Comparison of ENCODE assay signal across 8 mouse cellular contexts in genomic region chr7:99154648-99155151, GRCm38 (mm10). TPM values are rescaled to one million over a fixed set of nuclear protein-coding genes. Genes with fewer than 3 reads are reported as not detected.
DNase-seq lines count a peak whose midpoint lies in the region; ATAC-seq and TF ChIP-seq lines count a peak whose summit lies in the region.

No protein-coding gene starts in this region.

- no peak for TF ChIP-seq CTCF in heart, adult 2 months (IDR thresholded peaks at IDR 0.05)

- H3K27ac ChIP-seq in embryonic facial prominence, embryonic 15.5 days (replicated peaks) = peak overlapping the region; percentile 22; the same call in 1 of the 2 replicates
- no peak overlapping the region for H3K27ac ChIP-seq in limb, embryonic 12.5 days
- H3K27ac ChIP-seq in heart, adult 2 months = no peak overlapping the region

- H3K4me2 ChIP-seq in embryonic facial prominence, embryonic 15.5 days (replicated peaks) = 0 out of 2 replicates have a peak overlapping the region, but pooled peaks have one; percentile 21
- no peak overlapping the region for H3K4me2 ChIP-seq in limb, embryonic 12.5 days

- 0 out of 2 replicates have a peak, but pooled peaks have one; percentile 8 for ATAC-seq in embryonic facial prominence, embryonic 15.5 days (ENCODE audit: insufficient number of reproducible peaks, low FRiP score, low TSS enrichment, low read depth)
- peak; percentile 48 for ATAC-seq in limb, embryonic 12.5 days (ENCODE audit: insufficient number of reproducible peaks, insufficient read depth, low FRiP score, low TSS enrichment, low read depth)

- TF ChIP-seq EP300 in heart, adult 2 months (IDR thresholded peaks at IDR 0.05; ENCODE audit: insufficient read depth, low read depth, low read length) = no peak

- DNase-seq in lung, postnatal 10 days = peak; percentile 26
- DNase-seq in lung, adult 18-20 months = no peak
- peak; percentile 67 for DNase-seq in retina, postnatal 1 day
- DNase-seq in testis, postnatal 10 days (ENCODE audit: low spot score) = no peak
- DNase-seq in heart, adult 2 months = no peak
- DNase-seq in c-Kit-positive CD71-positive TER-119-positive erythroid progenitor cells, embryonic 14.5 days (ENCODE audit: low spot score) = no peak

- intact Hi-C loops in heart, adult 2 months (cut with DNase I) = no loop called here

- no peak overlapping the region for H3K4me3 ChIP-seq in embryonic facial prominence, embryonic 15.5 days (replicated peaks)
- no peak overlapping the region for H3K4me3 ChIP-seq in limb, embryonic 12.5 days (replicated peaks)
- H3K4me3 ChIP-seq in heart, adult 2 months = no peak overlapping the region

- H3K9ac ChIP-seq in embryonic facial prominence, embryonic 15.5 days = no peak overlapping the region
- H3K9ac ChIP-seq in limb, embryonic 12.5 days (replicated peaks) = no peak overlapping the region
- no peak overlapping the region for H3K9ac ChIP-seq in heart, adult 2 months (ENCODE audit: low read depth, low read length)

- no peaks in the 10 kb centered on the region for H3K27me3 ChIP-seq in embryonic facial prominence, embryonic 15.5 days
- no peaks in the 10 kb centered on the region for H3K27me3 ChIP-seq in limb, embryonic 12.5 days
- H3K27me3 ChIP-seq in heart, adult 2 months (ENCODE audit: control insufficient read depth, insufficient read depth, low read length) = no peaks in the 10 kb centered on the region

- no peaks in the 10 kb centered on the region for H3K36me3 ChIP-seq in embryonic facial prominence, embryonic 15.5 days
- no peaks in the 10 kb centered on the region for H3K36me3 ChIP-seq in limb, embryonic 12.5 days
- H3K36me3 ChIP-seq in heart, adult 2 months (ENCODE audit: control insufficient read depth, insufficient read depth, low read length) = peaks cover 3% of the 10 kb centered on the region

- H3K79me2 ChIP-seq in heart, adult 2 months (replicated peaks; ENCODE audit: control insufficient read depth, insufficient read depth, low read length) = no peaks in the 10 kb centered on the region

- TF ChIP-seq POLR2A in heart, adult 2 months (IDR thresholded peaks at IDR 0.05; ENCODE audit: insufficient read depth, low read depth, low read length) = no peak

- H3K4me1 ChIP-seq in embryonic facial prominence, embryonic 15.5 days = peaks cover 20% of the 10 kb centered on the region
- peaks cover 10% of the 10 kb centered on the region for H3K4me1 ChIP-seq in limb, embryonic 12.5 days (replicated peaks)
- peaks cover 14% of the 10 kb centered on the region for H3K4me1 ChIP-seq in heart, adult 2 months (ENCODE audit: control insufficient read depth, insufficient read depth, low read length)

- H3K9me3 ChIP-seq in embryonic facial prominence, embryonic 15.5 days (replicated peaks) = no peaks in the 10 kb centered on the region
- no peaks in the 10 kb centered on the region for H3K9me3 ChIP-seq in limb, embryonic 12.5 days

- WGBS in embryonic facial prominence, embryonic 15.5 days = 54% methylated on average over 8 of the region's 8 CpGs
- WGBS in limb, embryonic 12.5 days = 56% methylated on average over 8 of the region's 8 CpGs
- 56% methylated on average over 8 of the region's 8 CpGs for WGBS in heart, adult 2 months

RNA-seq across cellular contexts. Expression of gene Uvrag, which starts 13.8 kb away (rescaled TPM):
- polyA plus RNA-seq in embryonic facial prominence, embryonic 15.5 days (2015; fragmentation: Nextera tagmentation; extraction: Ambion mirVana) = 17.3 and 18.9 TPM in 2 replicates
- 16.8 and 17.4 TPM in 2 replicates for polyA plus RNA-seq in limb, embryonic 12.5 days (2016; fragmentation: Nextera tagmentation; extraction: Ambion mirVana)
- total RNA-seq in heart, adult 2 months (2021) = 10 to 100 TPM; 21.0 to 22.1 TPM
- 5.9 and 9.1 TPM in 2 replicates for polyA plus RNA-seq in heart, adult 2 months (2012; rRNA removed)

RNA-seq across cellular contexts. Expression of gene Dgat2, which starts 27.8 kb away (rescaled TPM):
- polyA plus RNA-seq in embryonic facial prominence, embryonic 15.5 days (2015; fragmentation: Nextera tagmentation; extraction: Ambion mirVana) = 81.8 and 98.5 TPM in 2 replicates
- 14.0 and 14.1 TPM in 2 replicates for polyA plus RNA-seq in limb, embryonic 12.5 days (2016; fragmentation: Nextera tagmentation; extraction: Ambion mirVana)
- total RNA-seq in heart, adult 2 months (2021) = 100 to 1,000 TPM; 309 to 376 TPM
- 347 and 390 TPM in 2 replicates for polyA plus RNA-seq in heart, adult 2 months (2012; rRNA removed)

Comparison
In these comparisons a context has a peak if more than half of its experiments do, and no peak if none do; other contexts are left out.
1. DNase-seq: peak in lung, postnatal 10 days (single experiment) and retina, postnatal 1 day (single experiment); none in lung, adult 18-20 months (0 of 2), testis, postnatal 10 days (single experiment), heart, adult 2 months (0 of 2) and c-Kit-positive CD71-positive TER-119-positive erythroid progenitor cells, embryonic 14.5 days (single experiment).